Mouse (Mus musculus): ENCODE data around the gene Mak. TPM values are rescaled to one million over a fixed set of nuclear protein-coding genes. Genes with fewer than 3 reads are reported as not detected.

Gene Mak
- polyA plus RNA-seq (2014; fragmentation: Illumina TruSeq; extraction: RNeasy Lipid Tissue Mini Kit (QIAGEN cat#74804); ENCODE audit: insufficient read depth, low read depth, low replicate concordance) = 3.2 TPM

GRCm38 (mm10) chr13:41079421-41079780 lies at the start of gene Mak:
Mak (minus strand) TSS chr13:41079706.

GRCm38 (mm10) chr13:41113940-41114339 lies 34.4 kb upstream of the Mak start, which contains the start of gene Sycp2l:
Sycp2l (plus strand) TSS chr13:41114307.

GRCm38 (mm10) chr13:41110935-41111334 lies 31.4 kb upstream of the Mak start, which contains the start of gene Gcm2:
Gcm2 (minus strand) TSS chr13:41111035.

GRCm38 (mm10) chr13:41015829-41016634 lies 63.5 kb downstream of the Mak start, which contains the start of gene Tmem14c:
Tmem14c (plus strand) TSS chr13:41016292.

GRCm38 (mm10) chr13:41000926-41001639 lies 78.4 kb downstream of the Mak start, which contains the start of gene Pak1ip1:
Pak1ip1 (plus strand) TSS chr13:41001023.

Other genes with a start within 250 kb of the Mak start
- 22.7 TPM for gene Gcnt2, start 220.0 kb downstream of the Mak start, polyA plus RNA-seq (2014; fragmentation: Illumina TruSeq; extraction: RNeasy Lipid Tissue Mini Kit (QIAGEN cat#74804); ENCODE audit: insufficient read depth, low read depth, low replicate concordance)
- gene Pak1ip1, start 78.7 kb downstream of the Mak start, polyA plus RNA-seq (2014; fragmentation: Illumina TruSeq; extraction: RNeasy Lipid Tissue Mini Kit (QIAGEN cat#74804); ENCODE audit: insufficient read depth, low read depth, low replicate concordance) = 45.3 TPM
- gene Tmem14c, start 63.4 kb downstream of the Mak start, polyA plus RNA-seq (2014; fragmentation: Illumina TruSeq; extraction: RNeasy Lipid Tissue Mini Kit (QIAGEN cat#74804); ENCODE audit: insufficient read depth, low read depth, low replicate concordance) = 130 TPM
- 0.08 TPM for gene Gcm2, start 31.3 kb upstream of the Mak start, polyA plus RNA-seq (2014; fragmentation: Illumina TruSeq; extraction: RNeasy Lipid Tissue Mini Kit (QIAGEN cat#74804); ENCODE audit: insufficient read depth, low read depth, low replicate concordance)
- not detected for gene Sycp2l, start 34.6 kb upstream of the Mak start, polyA plus RNA-seq (2014; fragmentation: Illumina TruSeq; extraction: RNeasy Lipid Tissue Mini Kit (QIAGEN cat#74804); ENCODE audit: insufficient read depth, low read depth, low replicate concordance)
- not detected for gene Elovl2, start 140.7 kb upstream of the Mak start, polyA plus RNA-seq (2014; fragmentation: Illumina TruSeq; extraction: RNeasy Lipid Tissue Mini Kit (QIAGEN cat#74804); ENCODE audit: insufficient read depth, low read depth, low replicate concordance)
- gene Smim13, start 170.1 kb upstream of the Mak start, polyA plus RNA-seq (2014; fragmentation: Illumina TruSeq; extraction: RNeasy Lipid Tissue Mini Kit (QIAGEN cat#74804); ENCODE audit: insufficient read depth, low read depth, low replicate concordance) = 8.9 TPM
- not detected for gene Gm17364, start 194.3 kb upstream of the Mak start, polyA plus RNA-seq (2014; fragmentation: Illumina TruSeq; extraction: RNeasy Lipid Tissue Mini Kit (QIAGEN cat#74804); ENCODE audit: insufficient read depth, low read depth, low replicate concordance)